Mouse (Mus musculus) kidney, adult 2 months (tissue): ENCODE measurements around the gene Dram1.
A peak's percentile ranks its signal among the peaks of the same experiment; 100 is the strongest.

Experiments used
- CTCF ChIP-seq: fragments of 200-500 bp; conservative IDR thresholded peaks from 2 replicates; pipeline ENCODE4 v1.5.1; 2011; ENCODE audit warnings: low read depth, mild to moderate bottlenecking, control low read depth, low read length, moderate library complexity, mixed read lengths; ENCODE audit not compliant: insufficient read depth, insufficient read length
- POLR2A ChIP-seq: fragments of 200-500 bp; IDR thresholded peaks from one replicate; pipeline ENCODE4 v1.6.1; 2011; ENCODE audit warnings: low read depth, low read length, control low read depth

GRCm38 (mm10) chr10:88371793-88372192, 7.1 kb downstream of the Dram1 start:
- TF ChIP-seq CTCF: peak; percentile 44; the same call in 1 of the 2 replicates
- no peak for TF ChIP-seq POLR2A
